Mouse (Mus musculus) liver, embryonic 12.5 days (tissue): ENCODE measurements at regions not wholly inside any gene's neighbourhood (a gene's known extent, or its start where the extent isn't known, plus 50 kb on each side); places are given as distances from the start of the nearest gene placed in this dataset.
"Not testable (repeated sequence)": the region's sequence is repeated elsewhere in the genome, so short reads cannot be mapped to it uniquely, and the experiment has no call there.

Source experiments
- ATAC-seq: fragments of 200-750 bp; cut with Nextera tagmentation; 2 replicates; pipeline ENCODE4 v1.8.0; 2017; ENCODE audit warnings: moderate number of reproducible peaks, mild to moderate bottlenecking, moderate library complexity
- H3K27ac ChIP-seq: fragments of 300-500 bp; sonication (generic); 2 replicates; pipeline ENCODE4 v1.5.1; 2016; ENCODE audit warnings: mild to moderate bottlenecking
- H3K27me3 ChIP-seq: fragments of 300-500 bp; sonication (generic); replicated peaks from 2 replicates; pipeline ENCODE4 v1.6.1; 2016; ENCODE audit warnings: mild to moderate bottlenecking, moderate library complexity
- H3K36me3 ChIP-seq: fragments of 300-500 bp; sonication (generic); 2 replicates; pipeline ENCODE4 v1.6.1; 2016; ENCODE audit warnings: mild to moderate bottlenecking, moderate library complexity
- H3K4me1 ChIP-seq: fragments of 300-500 bp; sonication (generic); 2 replicates; pipeline ENCODE4 v1.6.1; 2016
- H3K4me2 ChIP-seq: fragments of 300-500 bp; sonication (generic); 2 replicates; pipeline ENCODE4 v1.6.1; 2016; ENCODE audit warnings: mild to moderate bottlenecking, moderate library complexity
- H3K4me3 ChIP-seq: fragments of 300-500 bp; sonication (generic); 2 replicates; pipeline ENCODE4 v1.5.1; 2016; ENCODE audit warnings: mild to moderate bottlenecking, moderate library complexity
- H3K9ac ChIP-seq: fragments of 300-500 bp; sonication (generic); 2 replicates; pipeline ENCODE4 v1.6.1; 2016; ENCODE audit warnings: mild to moderate bottlenecking, moderate library complexity
- H3K9me3 ChIP-seq: fragments of 300-500 bp; sonication (generic); replicated peaks from 2 replicates; pipeline ENCODE4 v1.6.1; 2016; ENCODE audit warnings: mild to moderate bottlenecking, moderate library complexity
- WGBS: fragments of 180-500 bp; shearing (Covaris S2); methylation state at CpG from one replicate; pipeline ENCODE4 v1.1.7; 2016; ENCODE audit not compliant: insufficient replicate concordance; 5-methylcytosine and 5-hydroxymethylcytosine counted together

DNA sequence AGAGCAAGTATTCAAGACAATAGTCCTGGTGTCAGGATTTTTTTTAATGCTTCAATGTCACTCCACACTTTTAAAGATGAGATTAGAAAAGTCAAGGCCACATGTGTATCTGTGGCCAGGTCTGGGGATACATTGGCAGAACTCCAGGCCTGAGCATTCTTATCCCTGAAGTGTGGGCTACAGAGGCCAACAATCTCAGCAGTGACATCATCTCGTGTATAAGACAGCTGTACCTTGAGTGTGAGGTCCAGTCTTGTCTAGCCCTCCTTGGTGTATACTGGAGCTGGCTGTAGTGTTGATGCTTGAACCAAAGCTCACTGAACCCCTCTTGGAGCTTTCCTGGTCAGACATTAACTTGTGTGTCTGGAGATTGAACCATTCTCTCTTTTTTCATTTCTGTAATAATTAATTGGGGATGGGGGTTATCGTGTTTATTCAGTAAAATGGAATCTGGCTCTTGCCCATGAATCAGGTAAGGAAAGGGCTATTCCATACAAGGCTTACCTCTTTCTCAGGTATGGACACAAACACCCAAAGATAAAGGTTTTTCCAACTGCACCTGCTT, 182.3 kb upstream of the Irx4 start:
- Histone ChIP-seq H3K27me3 (no peaks in the 10 kb centered on the region), H3K9ac (no peak overlapping the region), H3K27ac (no peak overlapping the region), H3K4me2 (no peak overlapping the region), H3K9me3 (no peaks in the 10 kb centered on the region), H3K4me3 (no peak overlapping the region), H3K4me1 (no peaks in the 10 kb centered on the region), H3K36me3 (no peaks in the 10 kb centered on the region)
- 40% methylated on average over 2 of the region's 2 CpGs for WGBS
- no peak for ATAC-seq

DNA sequence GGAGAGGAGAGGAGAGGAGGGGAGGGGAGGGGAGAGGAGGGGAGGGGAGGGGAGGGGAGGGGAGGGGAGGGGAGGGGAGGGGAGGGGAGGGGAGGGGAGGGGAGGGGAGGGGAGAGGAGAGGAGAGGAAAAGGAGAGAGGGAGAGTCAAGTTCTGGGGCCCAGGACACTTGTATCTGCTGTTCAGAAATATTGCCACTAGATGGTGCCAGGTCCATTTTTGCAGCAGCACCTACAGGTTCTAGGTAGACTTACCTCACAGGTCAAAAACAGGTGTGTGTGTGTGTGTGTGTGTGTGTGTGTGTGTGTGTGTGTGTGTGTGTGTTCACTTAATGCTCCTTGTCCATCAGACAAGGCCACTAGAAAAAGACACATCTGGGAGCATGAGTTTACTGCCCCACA, 172.5 kb upstream of the Irx4 start:
- H3K9ac ChIP-seq, H3K27me3 ChIP-seq, H3K4me3 ChIP-seq, H3K27ac ChIP-seq, H3K4me2 ChIP-seq, ATAC-seq, H3K36me3 ChIP-seq, H3K9me3 ChIP-seq, H3K4me1 ChIP-seq: not testable (repeated sequence)

DNA sequence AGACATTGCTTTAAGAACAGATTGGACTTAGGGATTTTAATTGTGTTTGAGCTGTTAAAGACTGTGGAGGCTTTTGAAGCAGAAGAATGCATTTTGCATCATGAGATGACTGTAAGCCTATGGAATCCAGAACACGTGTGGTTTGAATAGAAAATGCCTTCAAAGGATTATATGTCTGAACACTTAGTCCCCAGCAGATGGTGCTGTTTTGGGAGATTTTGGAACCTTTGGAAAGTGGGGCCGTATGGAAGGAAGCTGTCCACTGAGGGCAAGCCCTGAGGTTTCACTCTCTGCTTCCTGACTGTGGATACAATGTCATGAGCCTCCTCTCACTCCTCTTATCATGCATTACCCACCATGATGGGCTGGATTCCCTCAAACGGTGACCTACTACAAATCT, 168.4 kb upstream of the Irx4 start:
- 32% methylated on average over 3 of the region's 3 CpGs for WGBS
- H3K9ac ChIP-seq, result no peak overlapping the region

DNA sequence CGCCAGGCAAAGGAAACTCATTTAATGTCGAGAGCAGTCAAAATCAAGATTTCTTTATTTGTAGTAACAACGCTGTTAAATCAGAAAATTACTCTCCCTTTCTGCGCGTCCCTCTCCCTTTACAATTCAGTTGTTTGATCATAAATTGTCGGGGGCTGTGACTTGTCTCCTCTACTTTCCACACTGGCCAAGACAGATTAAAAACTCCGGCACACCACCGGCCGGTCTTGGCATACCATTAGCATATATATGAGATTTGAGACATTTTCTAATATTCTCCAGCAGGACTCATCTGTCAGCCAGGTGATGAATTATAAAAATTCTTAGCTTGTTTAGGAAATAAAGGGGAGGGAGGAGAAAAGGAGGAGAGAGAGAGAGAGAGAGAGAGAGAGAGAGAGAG, 162.8 kb upstream of the Irx4 start:
- WGBS, result 73% methylated on average over 9 of the region's 9 CpGs
- Histone ChIP-seq H3K9me3 (no peaks in the 10 kb centered on the region), H3K27ac (no peak overlapping the region), H3K4me3 (no peak overlapping the region), H3K4me2 (no peak overlapping the region), H3K27me3 (no peaks in the 10 kb centered on the region), H3K36me3 (no peaks in the 10 kb centered on the region), H3K4me1 (no peaks in the 10 kb centered on the region), H3K9ac (no peak overlapping the region)
- ATAC-seq, result no peak

More for the DNA sequence above, 168.4 kb upstream of the Irx4 start:
- Histone ChIP-seq H3K27me3 (no peaks in the 10 kb centered on the region), H3K36me3 (no peaks in the 10 kb centered on the region), H3K4me3 (no peak overlapping the region), H3K9me3 (no peaks in the 10 kb centered on the region), H3K4me2 (no peak overlapping the region), H3K27ac (no peak overlapping the region), H3K4me1 (no peaks in the 10 kb centered on the region)
- ATAC-seq, result no peak

DNA sequence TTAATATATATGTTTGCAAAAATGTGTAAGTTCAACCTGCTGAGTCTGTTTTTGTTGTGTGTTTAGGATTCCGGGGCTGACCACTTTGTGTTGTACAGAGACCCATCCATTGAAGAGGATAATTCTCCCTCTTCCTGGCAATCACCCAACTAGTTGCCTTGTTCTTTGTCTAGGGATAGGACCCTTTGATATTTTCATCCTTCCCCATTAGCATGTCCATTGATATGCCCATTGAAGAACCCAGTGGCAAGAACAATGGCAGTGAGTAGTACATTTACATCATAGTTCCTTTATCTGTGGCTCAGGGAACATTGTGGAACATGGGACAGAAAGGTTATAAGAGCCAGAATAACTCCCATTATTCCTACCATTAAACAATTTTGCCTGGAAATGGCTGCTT, 160.9 kb upstream of the Irx4 start:
- Histone ChIP-seq H3K9ac (no peak overlapping the region), H3K4me1 (no peaks in the 10 kb centered on the region), H3K27ac (no peak overlapping the region), H3K36me3 (no peaks in the 10 kb centered on the region), H3K9me3 (no peaks in the 10 kb centered on the region), H3K4me3 (no peak overlapping the region), H3K4me2 (no peak overlapping the region), H3K27me3 (no peaks in the 10 kb centered on the region)
- ATAC-seq, result no peak
- WGBS, result 59% methylated on average over 1 of the region's 1 CpGs

DNA sequence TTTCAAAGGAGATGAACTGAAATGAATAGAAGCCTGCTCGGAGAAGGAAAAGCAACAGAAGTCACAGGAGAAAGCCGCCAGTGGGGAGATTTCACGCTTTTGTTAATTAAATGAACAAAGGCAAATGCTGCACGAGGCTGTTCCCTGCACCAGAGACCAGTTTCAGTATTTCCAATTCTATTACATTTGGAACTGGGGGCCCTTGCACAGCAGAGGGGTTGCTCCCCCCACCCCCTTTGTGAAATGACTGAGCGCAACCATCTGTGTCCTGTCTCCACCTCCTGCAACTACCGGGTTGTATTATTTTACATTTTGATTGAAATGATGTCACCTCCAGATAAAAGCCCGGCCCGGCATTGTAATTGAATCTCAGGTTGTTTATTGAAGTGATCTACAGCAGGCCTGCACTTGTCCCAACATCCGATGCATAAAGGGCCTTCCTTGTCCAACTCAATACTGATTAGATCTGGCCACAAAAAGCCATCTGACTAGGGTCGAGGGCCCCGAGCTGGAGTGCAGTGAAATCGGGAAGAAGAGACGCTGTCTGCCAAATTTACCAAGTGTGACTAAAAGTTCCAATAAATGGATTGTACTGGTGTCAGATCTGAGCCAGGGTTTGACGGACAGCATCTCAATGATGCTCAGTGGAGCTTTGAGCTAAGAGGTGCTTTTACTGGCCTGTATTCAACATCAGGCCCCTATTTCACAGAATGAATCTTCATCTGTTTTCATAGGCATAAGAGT, 152.9 kb upstream of the Irx4 start:
- no peak overlapping the region for H3K4me2 ChIP-seq
- H3K9me3 ChIP-seq, result no peaks in the 10 kb centered on the region
- no peak overlapping the region for H3K4me3 ChIP-seq
- no peak overlapping the region for H3K27ac ChIP-seq
- H3K4me1 ChIP-seq, result no peaks in the 10 kb centered on the region
- ATAC-seq, result no peak
- no peaks in the 10 kb centered on the region for H3K27me3 ChIP-seq
- no peaks in the 10 kb centered on the region for H3K36me3 ChIP-seq
- H3K9ac ChIP-seq, result no peak overlapping the region
- WGBS, result 72% methylated on average over 14 of the region's 14 CpGs

DNA sequence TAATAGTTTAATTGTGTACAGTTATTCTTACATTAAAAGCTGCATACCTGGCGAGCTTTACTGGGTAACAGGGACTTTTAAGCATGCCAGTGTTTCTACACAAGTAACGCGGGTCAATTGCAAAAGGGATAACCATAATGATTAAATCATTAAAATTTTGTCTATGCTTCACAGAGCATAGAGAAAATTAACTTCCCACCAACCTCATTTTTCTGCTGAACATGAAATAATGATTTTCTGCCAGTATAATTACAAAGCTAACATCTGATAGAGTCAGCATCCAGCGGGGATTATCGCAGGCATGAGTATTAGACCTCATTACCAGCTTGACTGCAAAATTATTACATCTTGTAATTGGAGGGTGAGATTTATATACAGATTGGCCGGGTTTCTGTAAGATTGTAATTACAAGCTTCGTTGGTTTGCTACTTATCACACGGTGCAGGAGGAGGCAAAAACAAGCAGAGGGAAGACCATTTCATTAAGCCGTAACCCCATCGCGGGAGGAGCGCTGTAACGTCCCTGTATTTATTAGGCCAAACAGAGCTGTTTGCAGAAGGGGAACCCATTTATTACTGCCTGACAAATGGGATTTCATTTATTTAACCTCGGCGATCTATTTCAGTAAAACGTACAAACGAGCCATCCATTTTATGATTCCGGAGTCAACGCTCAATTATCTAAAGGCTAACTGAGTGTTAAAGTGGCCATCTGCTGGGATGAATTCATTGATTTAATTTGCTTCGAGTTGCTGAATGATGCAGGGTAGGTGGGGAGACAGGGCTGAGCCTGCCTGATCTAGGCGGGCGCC, 143.3 kb upstream of the Irx4 start:
- 71% methylated on average over 22 of the region's 22 CpGs for WGBS
- Histone ChIP-seq H3K4me1 (no peaks in the 10 kb centered on the region), H3K36me3 (no peaks in the 10 kb centered on the region), H3K4me3 (no peak overlapping the region), H3K27ac (no peak overlapping the region), H3K9ac (no peak overlapping the region), H3K4me2 (no peak overlapping the region), H3K9me3 (no peaks in the 10 kb centered on the region), H3K27me3 (no peaks in the 10 kb centered on the region)
- ATAC-seq, result no peak

DNA sequence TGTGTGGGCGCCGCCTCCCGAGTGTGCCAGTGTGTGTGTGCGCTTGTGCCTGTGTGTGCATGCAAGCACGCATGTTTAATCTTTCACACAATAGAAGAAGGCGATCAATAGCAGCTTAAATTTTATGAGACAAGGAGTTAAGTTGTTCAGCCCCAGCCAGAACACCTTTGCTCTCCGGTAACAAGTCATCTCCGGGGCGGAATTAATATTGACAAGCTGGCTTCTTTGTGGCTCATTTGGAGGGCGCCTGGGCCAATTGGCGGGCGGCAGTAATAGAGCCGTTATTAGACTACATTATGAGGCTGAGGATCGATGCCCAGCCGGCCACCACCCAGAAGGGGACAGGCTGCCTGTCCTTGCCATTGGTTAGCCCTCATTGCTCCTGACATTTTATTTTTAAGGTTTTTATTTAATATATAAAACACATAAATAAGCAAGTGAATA, 142.6 kb upstream of the Irx4 start:
- Histone ChIP-seq H3K9ac (no peak overlapping the region), H3K27ac (no peak overlapping the region), H3K27me3 (no peaks in the 10 kb centered on the region), H3K4me1 (no peaks in the 10 kb centered on the region), H3K36me3 (no peaks in the 10 kb centered on the region), H3K4me3 (no peak overlapping the region), H3K9me3 (no peaks in the 10 kb centered on the region), H3K4me2 (no peak overlapping the region)
- WGBS, result 79% methylated on average over 15 of the region's 15 CpGs
- no peak for ATAC-seq

DNA sequence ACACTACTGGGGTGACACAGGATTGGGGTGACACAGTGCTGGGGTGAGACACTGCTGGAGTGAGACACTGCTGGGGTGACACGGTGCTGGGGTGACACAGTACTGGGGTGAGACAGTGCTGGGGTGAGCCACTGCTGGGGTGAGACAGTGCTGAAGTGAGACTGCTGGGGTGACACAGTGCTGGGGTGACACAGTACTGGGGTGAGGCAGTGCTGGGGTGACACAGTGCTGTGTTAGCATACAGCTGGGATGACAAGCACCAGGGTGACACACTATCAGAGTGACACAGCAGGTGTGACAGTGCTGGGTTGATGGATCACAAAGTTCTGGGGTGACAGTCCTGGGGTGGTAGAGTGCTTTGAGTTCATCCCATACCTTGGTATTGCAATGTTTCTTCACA, 137.3 kb upstream of the Irx4 start:
- H3K4me3 ChIP-seq, result no peak overlapping the region
- H3K9ac ChIP-seq, result no peak overlapping the region
- H3K4me1 ChIP-seq, result no peaks in the 10 kb centered on the region
- no peaks in the 10 kb centered on the region for H3K9me3 ChIP-seq
- WGBS, result 86% methylated on average over 1 of the region's 1 CpGs
- no peak overlapping the region for H3K27ac ChIP-seq
- H3K4me2 ChIP-seq, result no peak overlapping the region
- H3K36me3 ChIP-seq, result no peaks in the 10 kb centered on the region
- no peaks in the 10 kb centered on the region for H3K27me3 ChIP-seq
- ATAC-seq, result no peak

DNA sequence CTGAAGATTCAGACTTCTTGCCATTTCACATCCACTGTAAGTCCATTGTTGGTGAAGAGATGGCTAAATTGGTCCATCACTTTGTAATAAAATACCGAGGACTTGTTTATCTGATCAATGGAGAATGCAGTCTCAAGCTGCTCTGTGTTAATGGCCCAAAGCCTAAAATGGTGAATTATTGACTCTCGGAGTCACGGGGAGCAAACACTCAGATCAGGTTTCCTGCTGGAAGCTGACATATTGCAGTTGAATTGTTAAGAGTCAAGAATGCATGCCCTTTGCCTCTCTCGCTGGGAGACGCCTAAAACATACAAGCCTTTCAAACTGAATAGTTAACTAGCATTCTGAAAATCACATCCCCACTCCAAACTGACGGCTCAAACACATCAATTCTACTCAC, 129.0 kb upstream of the Irx4 start:
- H3K36me3 ChIP-seq, result no peaks in the 10 kb centered on the region
- no peak overlapping the region for H3K4me3 ChIP-seq
- no peak overlapping the region for H3K4me2 ChIP-seq
- WGBS, result 56% methylated on average over 6 of the region's 6 CpGs
- H3K9ac ChIP-seq, result no peak overlapping the region
- H3K9me3 ChIP-seq, result no peaks in the 10 kb centered on the region
- H3K27me3 ChIP-seq, result no peaks in the 10 kb centered on the region
- ATAC-seq, result no peak
- H3K4me1 ChIP-seq, result no peaks in the 10 kb centered on the region
- H3K27ac ChIP-seq, result no peak overlapping the region

DNA sequence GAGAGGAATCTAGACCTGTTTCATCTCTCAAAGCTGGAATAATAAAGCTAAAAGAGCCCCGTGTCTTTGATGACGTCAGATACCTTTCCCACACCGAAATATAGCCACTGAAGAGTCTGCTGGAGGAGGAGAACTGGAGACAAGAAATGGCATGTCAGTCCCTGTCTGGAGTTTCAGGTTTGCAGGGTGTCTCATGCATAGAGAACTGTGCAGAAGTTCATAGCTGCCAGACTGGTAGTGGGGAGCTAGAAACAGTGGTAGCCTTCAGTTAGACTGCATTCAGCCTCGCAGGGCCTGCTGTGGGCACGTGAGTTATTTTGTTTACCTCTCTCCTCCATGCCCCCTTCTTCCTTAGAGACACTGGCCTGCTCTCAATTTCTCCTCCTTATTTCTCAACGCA, 127.5 kb upstream of the Irx4 start:
- no peak overlapping the region for H3K4me2 ChIP-seq
- 51% methylated on average over 6 of the region's 6 CpGs for WGBS
- H3K9ac ChIP-seq, result no peak overlapping the region
- H3K27me3 ChIP-seq, result no peaks in the 10 kb centered on the region
- ATAC-seq, result no peak
- H3K27ac ChIP-seq, result no peak overlapping the region
- no peaks in the 10 kb centered on the region for H3K9me3 ChIP-seq
- H3K4me3 ChIP-seq, result no peak overlapping the region
- H3K36me3 ChIP-seq, result no peaks in the 10 kb centered on the region
- H3K4me1 ChIP-seq, result no peaks in the 10 kb centered on the region

DNA sequence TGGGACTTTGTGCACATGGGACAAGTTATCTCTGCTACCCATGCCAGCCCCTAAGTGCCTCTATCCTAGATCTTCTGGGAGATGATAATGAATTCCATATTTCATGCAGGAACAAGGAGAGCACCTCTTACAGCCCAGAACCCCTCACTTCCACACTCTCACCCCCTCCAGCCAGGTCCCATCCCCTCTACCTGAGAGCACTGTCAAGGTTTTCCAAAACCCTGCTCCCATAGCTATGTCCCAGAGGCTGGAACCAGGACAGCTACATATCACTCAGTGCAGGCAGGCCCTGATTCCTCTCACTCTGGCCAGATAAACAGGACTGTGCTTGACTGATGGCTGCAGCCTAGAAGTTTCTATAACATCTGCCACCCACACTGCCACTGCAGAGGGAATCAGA, 125.3 kb upstream of the Irx4 start:
- ATAC-seq, result no peak
- no peak overlapping the region for H3K4me3 ChIP-seq
- H3K36me3 ChIP-seq, result no peaks in the 10 kb centered on the region
- H3K9me3 ChIP-seq, result no peaks in the 10 kb centered on the region
- H3K9ac ChIP-seq, result no peak overlapping the region
- H3K27me3 ChIP-seq, result no peaks in the 10 kb centered on the region
- H3K4me1 ChIP-seq, result no peaks in the 10 kb centered on the region
- no peak overlapping the region for H3K27ac ChIP-seq
- H3K4me2 ChIP-seq, result no peak overlapping the region
